Mouse (Mus musculus): ENCODE measurements around the gene Ssh2. TPM values are rescaled to one million over a fixed set of nuclear protein-coding genes. Genes with fewer than 3 reads are reported as not detected.

Ssh2 gene
- polyA plus RNA-seq, 1 experiment from 2014 or later: 9.2 TPM

- no peaks in the 10 kb centered on the region for H3K4me1 ChIP-seq
- no peaks in the 10 kb centered on the region for H3K9me3 ChIP-seq
- no peaks in the 10 kb centered on the region for H3K36me3 ChIP-seq (replicated peaks)
- no peak for DNase-seq (ENCODE audit: low spot score)
- H3K27ac ChIP-seq (replicated peaks): no peak overlapping the region
- H3K27me3 ChIP-seq (replicated peaks; ENCODE audit: low read depth, poor library complexity, severe bottlenecking): no peaks in the 10 kb centered on the region
- 95% methylated on average over 6 of the region's 6 CpGs for WGBS
- no peak overlapping the region for H3K4me3 ChIP-seq
These were observed 149.8 kb downstream of the Ssh2 start for GRCm38 (mm10) chr11:77365706-77366386.

- Histone ChIP-seq H3K4me3 (no peak overlapping the region), H3K4me1 (peaks cover 7% of the 10 kb centered on the region), H3K27ac (replicated peaks) (no peak overlapping the region), H3K27me3 (replicated peaks; ENCODE audit: low read depth, poor library complexity, severe bottlenecking) (no peaks in the 10 kb centered on the region), H3K9me3 (no peaks in the 10 kb centered on the region), H3K36me3 (replicated peaks) (no peaks in the 10 kb centered on the region)
- no peak for DNase-seq (ENCODE audit: low spot score)
- 91% methylated on average over 9 of the region's 9 CpGs for WGBS
These were observed 151.6 kb downstream of the Ssh2 start for GRCm38 (mm10) chr11:77367541-77368270.

DNA sequence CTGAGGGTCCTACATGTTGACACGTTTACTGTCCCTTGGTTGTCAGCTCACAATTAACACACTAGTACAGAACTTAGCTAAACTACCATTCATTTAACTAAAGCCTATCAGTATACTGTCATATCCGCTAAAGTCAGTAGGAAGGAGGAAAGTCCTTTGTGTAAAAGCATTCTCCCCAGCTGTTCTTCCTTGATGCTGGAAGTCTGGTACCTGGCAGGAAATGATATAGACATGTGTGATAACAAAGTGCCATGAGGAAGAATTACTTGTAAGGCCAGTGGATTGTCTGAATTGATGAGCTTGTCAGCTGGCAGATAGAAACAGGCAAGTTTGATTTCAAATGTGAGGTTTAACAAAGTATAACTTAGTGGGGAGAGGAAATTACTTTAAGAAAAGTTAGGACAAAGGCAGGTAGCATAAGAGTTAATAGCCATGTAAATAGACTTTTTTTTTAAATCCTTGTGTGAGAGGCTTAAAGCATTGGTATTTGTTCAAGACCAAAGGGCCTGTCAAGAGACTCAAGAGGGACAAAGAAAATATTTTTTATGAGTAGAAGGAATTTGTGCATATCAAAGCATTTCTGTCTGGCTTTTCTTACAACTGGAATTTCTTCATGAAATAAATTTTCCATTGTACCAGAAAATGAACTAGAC is 153.2 kb downstream of the Ssh2 start:
- peaks cover 7% of the 10 kb centered on the region for H3K4me1 ChIP-seq
- 87% methylated on average over 2 of the region's 2 CpGs for WGBS
- no peak overlapping the region for H3K4me3 ChIP-seq
- H3K27ac ChIP-seq (replicated peaks): no peak overlapping the region
- no peak for DNase-seq (ENCODE audit: low spot score)
- H3K9me3 ChIP-seq: no peaks in the 10 kb centered on the region
- H3K27me3 ChIP-seq (replicated peaks; ENCODE audit: low read depth, poor library complexity, severe bottlenecking): no peaks in the 10 kb centered on the region
- H3K36me3 ChIP-seq (replicated peaks): no peaks in the 10 kb centered on the region

GRCm38 (mm10) chr11:77369841-77370191 is 153.7 kb downstream of the Ssh2 start:
- DNase-seq (ENCODE audit: low spot score): no peak
- Histone ChIP-seq H3K9me3 (no peaks in the 10 kb centered on the region), H3K4me3 (no peak overlapping the region), H3K4me1 (peaks cover 7% of the 10 kb centered on the region), H3K27me3 (replicated peaks; ENCODE audit: low read depth, poor library complexity, severe bottlenecking) (no peaks in the 10 kb centered on the region), H3K27ac (replicated peaks) (no peak overlapping the region), H3K36me3 (replicated peaks) (no peaks in the 10 kb centered on the region)
- 78% methylated on average over 2 of the region's 2 CpGs for WGBS

DNA sequence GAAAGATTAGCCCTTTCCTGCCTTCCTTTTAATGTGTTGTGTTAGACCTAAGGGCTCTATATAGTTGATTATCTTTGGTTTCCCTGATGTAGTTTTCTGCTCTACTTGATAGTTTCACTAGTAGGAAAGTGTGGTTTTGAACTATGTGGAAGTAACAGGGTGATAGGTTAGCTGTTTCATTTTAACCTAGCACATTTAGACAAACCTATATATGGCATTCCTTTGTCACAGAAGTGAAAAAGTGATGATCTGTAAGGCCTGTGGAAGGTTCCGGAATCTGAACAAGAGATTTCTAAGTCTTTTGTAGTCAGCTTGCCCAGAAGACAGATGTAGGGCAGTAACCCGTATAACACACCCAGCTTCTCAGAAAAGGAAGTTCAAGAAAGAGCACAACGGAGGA is 155.0 kb downstream of the Ssh2 start:
- Histone ChIP-seq H3K4me3 (no peak overlapping the region), H3K27me3 (replicated peaks; ENCODE audit: low read depth, poor library complexity, severe bottlenecking) (no peaks in the 10 kb centered on the region), H3K4me1 (peaks cover 7% of the 10 kb centered on the region), H3K36me3 (replicated peaks) (no peaks in the 10 kb centered on the region), H3K9me3 (no peaks in the 10 kb centered on the region), H3K27ac (replicated peaks) (no peak overlapping the region)
- DNase-seq (ENCODE audit: low spot score): no peak
- WGBS: 87% methylated on average over 3 of the region's 3 CpGs

- H3K4me1 ChIP-seq: peaks cover 7% of the 10 kb centered on the region
- DNase-seq (ENCODE audit: low spot score): no peak
- no peak overlapping the region for H3K4me3 ChIP-seq
- H3K27me3 ChIP-seq (replicated peaks; ENCODE audit: low read depth, poor library complexity, severe bottlenecking): no peaks in the 10 kb centered on the region
- no peaks in the 10 kb centered on the region for H3K36me3 ChIP-seq (replicated peaks)
- no peak overlapping the region for H3K27ac ChIP-seq (replicated peaks)
- no peaks in the 10 kb centered on the region for H3K9me3 ChIP-seq
These were observed 155.6 kb downstream of the Ssh2 start for GRCm38 (mm10) chr11:77371696-77372095.

GRCm38 (mm10) chr11:77372196-77372904 is 156.3 kb downstream of the Ssh2 start:
- no peaks in the 10 kb centered on the region for H3K36me3 ChIP-seq (replicated peaks)
- no peaks in the 10 kb centered on the region for H3K27me3 ChIP-seq (replicated peaks; ENCODE audit: low read depth, poor library complexity, severe bottlenecking)
- DNase-seq (ENCODE audit: low spot score): peak; percentile 16
- H3K4me3 ChIP-seq: no peak overlapping the region
- peaks cover 7% of the 10 kb centered on the region for H3K4me1 ChIP-seq
- WGBS: 49% methylated on average over 8 of the region's 8 CpGs
- H3K27ac ChIP-seq (replicated peaks): no peak overlapping the region
- no peaks in the 10 kb centered on the region for H3K9me3 ChIP-seq

DNA sequence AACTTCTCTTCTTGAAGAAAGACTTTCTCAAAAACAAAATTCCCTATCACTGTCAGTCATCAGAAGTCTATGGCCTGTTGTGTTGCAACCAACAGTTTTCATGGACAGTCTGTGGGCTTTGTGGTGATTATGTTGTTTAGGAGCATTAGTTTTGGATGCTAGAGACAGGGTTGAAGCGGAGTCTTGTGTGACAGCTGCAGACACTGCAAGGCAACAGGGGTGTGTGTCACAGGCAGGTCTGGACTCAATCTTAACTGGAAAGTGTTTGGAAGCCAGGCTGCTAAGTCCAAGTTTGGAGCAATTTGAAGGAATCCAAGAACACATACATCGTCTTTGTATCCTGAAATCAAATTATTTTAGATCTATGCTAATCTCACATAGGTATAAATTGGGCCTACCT is 162.5 kb downstream of the Ssh2 start:
- no peaks in the 10 kb centered on the region for H3K36me3 ChIP-seq (replicated peaks)
- no peaks in the 10 kb centered on the region for H3K9me3 ChIP-seq
- no peaks in the 10 kb centered on the region for H3K27me3 ChIP-seq (replicated peaks; ENCODE audit: low read depth, poor library complexity, severe bottlenecking)
- no peak for DNase-seq (ENCODE audit: low spot score)
- no peaks in the 10 kb centered on the region for H3K4me1 ChIP-seq
- no peak overlapping the region for H3K4me3 ChIP-seq
- WGBS: 90% methylated on average over 2 of the region's 2 CpGs
- H3K27ac ChIP-seq (replicated peaks): no peak overlapping the region

- Histone ChIP-seq H3K27me3 (replicated peaks; ENCODE audit: low read depth, poor library complexity, severe bottlenecking) (no peaks in the 10 kb centered on the region), H3K27ac (replicated peaks) (no peak overlapping the region), H3K4me3 (no peak overlapping the region), H3K36me3 (replicated peaks) (no peaks in the 10 kb centered on the region), H3K4me1 (peaks cover 7% of the 10 kb centered on the region; the same call in 1 of the 2 replicates), H3K9me3 (no peaks in the 10 kb centered on the region)
- WGBS: 86% methylated on average over 3 of the region's 3 CpGs
- no peak for DNase-seq (ENCODE audit: low spot score)
These were observed 165.1 kb downstream of the Ssh2 start for GRCm38 (mm10) chr11:77381174-77381573.

GRCm38 (mm10) chr11:77384151-77384550 is 168.1 kb downstream of the Ssh2 start:
- DNase-seq (ENCODE audit: low spot score): no peak
- H3K27ac ChIP-seq (replicated peaks): no peak overlapping the region
- peaks cover 7% of the 10 kb centered on the region for H3K36me3 ChIP-seq (replicated peaks)
- H3K27me3 ChIP-seq (replicated peaks; ENCODE audit: low read depth, poor library complexity, severe bottlenecking): no peaks in the 10 kb centered on the region
- H3K9me3 ChIP-seq: peaks cover 3% of the 10 kb centered on the region; the same call in 1 of the 2 replicates
- no peak overlapping the region for H3K4me3 ChIP-seq
- 71% methylated on average over 3 of the region's 3 CpGs for WGBS
- peaks cover 9% of the 10 kb centered on the region; the same call in 1 of the 2 replicates for H3K4me1 ChIP-seq

DNA sequence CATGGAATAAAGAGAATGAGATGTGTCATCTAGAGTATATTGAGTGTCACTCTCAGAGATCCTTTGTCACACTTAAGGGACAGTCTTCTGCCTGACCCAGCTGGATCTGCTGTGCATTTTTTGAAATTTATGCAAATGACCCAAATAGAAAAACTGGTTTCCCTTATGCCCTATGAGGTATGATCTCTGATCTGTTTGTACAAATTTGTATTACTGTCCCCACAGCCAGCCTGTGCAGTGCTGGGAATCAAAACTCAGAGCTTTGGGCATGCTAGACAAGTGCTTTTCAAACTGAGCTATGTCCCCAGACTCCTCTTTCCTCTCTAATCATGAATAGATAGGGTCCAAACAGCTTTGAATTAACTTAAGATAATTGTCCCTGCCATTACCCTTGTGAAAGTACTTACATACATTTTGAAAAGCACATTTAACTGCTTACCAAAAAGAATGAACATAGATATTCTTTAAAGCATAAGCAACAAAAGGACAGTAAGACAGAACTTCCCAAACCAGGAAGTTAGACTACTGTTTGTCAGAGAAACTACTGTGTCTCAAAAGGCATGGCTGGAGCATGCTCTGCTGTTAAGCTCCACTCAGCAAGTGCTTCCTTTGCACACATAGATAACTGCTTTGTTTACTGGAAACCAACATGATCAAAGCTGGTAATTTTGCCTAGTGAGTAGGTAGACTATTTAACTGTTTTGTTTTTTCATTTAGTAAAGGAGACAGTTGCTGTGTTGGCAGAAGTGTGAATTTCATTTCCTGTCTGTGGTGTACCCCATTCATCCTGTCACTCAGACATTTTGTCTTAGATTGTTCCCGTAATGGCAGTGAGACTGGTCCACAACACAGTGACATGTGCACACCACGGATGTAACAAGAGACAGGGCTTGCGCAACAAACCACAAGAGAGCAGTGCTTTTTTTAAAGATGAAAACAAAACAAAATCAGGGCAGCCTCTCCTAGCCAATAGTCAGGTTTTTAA is 169.9 kb downstream of the Ssh2 start:
- Histone ChIP-seq H3K36me3 (replicated peaks) (peaks cover 7% of the 10 kb centered on the region), H3K4me3 (no peak overlapping the region), H3K4me1 (peaks cover 9% of the 10 kb centered on the region; the same call in 1 of the 2 replicates), H3K9me3 (peaks cover 3% of the 10 kb centered on the region; the same call in 1 of the 2 replicates), H3K27ac (replicated peaks) (no peak overlapping the region), H3K27me3 (replicated peaks; ENCODE audit: low read depth, poor library complexity, severe bottlenecking) (no peaks in the 10 kb centered on the region)
- DNase-seq (ENCODE audit: low spot score): no peak
- WGBS: 60% methylated on average over 3 of the region's 3 CpGs

All from embryonic facial prominence, embryonic 10.5 days (tissue).